Mouse (Mus musculus) liver, embryonic 16.5 days (tissue): ENCODE measurements around the gene Cnot10. TPM values are rescaled to one million over a fixed set of nuclear protein-coding genes. Genes with fewer than 3 reads are reported as not detected.
A peak's percentile ranks its signal among the peaks of the same experiment; 100 is the strongest.

Source experiments
- ATAC-seq: fragments of 200-750 bp; cut with Nextera tagmentation; 2 replicates; pipeline ENCODE4 v1.8.0; 2017; ENCODE audit warnings: low read depth, mild to moderate bottlenecking, moderate number of reproducible peaks, moderate library complexity
- H3K27ac ChIP-seq: fragments of 300-500 bp; sonication (generic); 2 replicates; pipeline ENCODE4 v1.5.1; 2014; ENCODE audit warnings: mild to moderate bottlenecking, low read length
- H3K27me3 ChIP-seq: fragments of 300-500 bp; sonication (generic); 2 replicates; pipeline ENCODE4 v1.6.1; 2014; ENCODE audit warnings: low read depth, low read length, mixed read lengths; ENCODE audit not compliant: control insufficient read depth, insufficient read depth
- H3K36me3 ChIP-seq: fragments of 300-500 bp; sonication (generic); 2 replicates; pipeline ENCODE4 v1.6.1; 2014; ENCODE audit warnings: mild to moderate bottlenecking; ENCODE audit not compliant: control insufficient read depth, insufficient read depth
- H3K4me1 ChIP-seq: fragments of 300-500 bp; sonication (generic); 2 replicates; pipeline ENCODE4 v1.6.1; 2014; ENCODE audit warnings: low read depth, low read length, mixed read lengths; ENCODE audit not compliant: control insufficient read depth
- H3K4me2 ChIP-seq: fragments of 300-500 bp; sonication (generic); 2 replicates; pipeline ENCODE4 v1.6.1; 2014; ENCODE audit warnings: low read depth, low read length, mixed read lengths
- H3K4me3 ChIP-seq: fragments of 300-500 bp; sonication (generic); 2 replicates; pipeline ENCODE4 v1.5.1; 2014; ENCODE audit warnings: low read depth, mild to moderate bottlenecking, low read length
- H3K9ac ChIP-seq: fragments of 300-500 bp; sonication (generic); 2 replicates; pipeline ENCODE4 v1.6.1; 2014; ENCODE audit warnings: low read depth, low read length
- H3K9me3 ChIP-seq: fragments of 300-500 bp; sonication (generic); replicated peaks from 2 replicates; pipeline ENCODE4 v1.6.1; 2016; ENCODE audit warnings: low read length; ENCODE audit not compliant: control insufficient read depth
- WGBS: fragments of 180-500 bp; shearing (Covaris S2); extraction: QIAGEN DNeasy Blood & Tissue Kit; methylation state at CpG from one replicate; pipeline ENCODE4 v1.1.7; 2014; ENCODE audit not compliant: insufficient replicate concordance; 5-methylcytosine and 5-hydroxymethylcytosine counted together
- polyA plus RNA-seq: library from polyadenylated mRNA; unstranded; fragments of >200 nt; fragmentation: Nextera tagmentation; extraction: Ambion mirVana; gene quantifications from 2 replicates; pipeline ENCODE4 v1.2.1, GENCODE M21; 2015

Gene Cnot10
- polyA plus RNA-seq, 1 experiment from 2014 or later, result 24.4 TPM

DNA sequence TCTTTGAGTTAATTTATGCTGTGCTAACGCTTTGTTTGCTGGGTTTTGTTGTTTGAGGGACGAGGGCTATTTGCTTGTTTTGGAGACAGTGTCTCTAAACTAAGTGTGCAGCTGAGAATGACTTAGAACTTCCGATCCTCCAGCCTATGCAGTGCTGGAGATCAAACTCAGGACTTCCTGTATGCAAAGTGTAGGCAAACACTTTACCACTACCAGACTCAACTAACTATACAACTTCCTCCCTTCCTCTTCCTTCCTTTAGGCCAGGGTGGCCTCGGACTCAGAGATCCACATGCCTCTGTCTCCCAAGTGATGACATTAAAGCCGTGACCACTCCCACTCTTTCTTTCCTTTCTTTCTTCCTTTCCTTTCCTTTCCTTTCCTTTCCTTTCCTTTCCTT is 66.5 kb downstream of the Cnot10 start:
- H3K27ac ChIP-seq, result no peak overlapping the region
- H3K9me3 ChIP-seq, result no peaks in the 10 kb centered on the region
- no peak overlapping the region for H3K4me3 ChIP-seq
- no peak overlapping the region for H3K4me2 ChIP-seq
- ATAC-seq, result no peak
- 12% methylated on average over 5 of the region's 5 CpGs for WGBS
- H3K27me3 ChIP-seq, result no peaks in the 10 kb centered on the region
- H3K4me1 ChIP-seq, result no peaks in the 10 kb centered on the region
- no peaks in the 10 kb centered on the region for H3K36me3 ChIP-seq
- H3K9ac ChIP-seq, result no peak overlapping the region

- H3K4me2 ChIP-seq, result no peak overlapping the region
- no peak for ATAC-seq
- no peaks in the 10 kb centered on the region for H3K36me3 ChIP-seq
- H3K4me1 ChIP-seq, result no peaks in the 10 kb centered on the region; the same call in 1 of the 2 replicates
- no peak overlapping the region for H3K9ac ChIP-seq
- H3K9me3 ChIP-seq, result no peaks in the 10 kb centered on the region
- peaks cover 16% of the 10 kb centered on the region for H3K27me3 ChIP-seq
- WGBS, result 66% methylated on average over 5 of the region's 5 CpGs
- no peak overlapping the region for H3K27ac ChIP-seq
- H3K4me3 ChIP-seq, result no peak overlapping the region
Measured at GRCm38 (mm10) chr9:114568682-114569474, 71.1 kb downstream of the Cnot10 start.

- H3K4me2 ChIP-seq, result peak overlapping the region; percentile 55
- H3K36me3 ChIP-seq, result no peaks in the 10 kb centered on the region
- no peaks in the 10 kb centered on the region; the same call in none of the 2 replicates for H3K4me1 ChIP-seq
- H3K9ac ChIP-seq, result no peak overlapping the region
- H3K9me3 ChIP-seq, result no peaks in the 10 kb centered on the region
- peak overlapping the region; percentile 58 for H3K4me3 ChIP-seq
- no peak for ATAC-seq
- under 1% methylated on average over 10 of the region's 10 CpGs for WGBS
- H3K27me3 ChIP-seq, result peaks cover 58% of the 10 kb centered on the region
- peak overlapping the region; percentile 7; the same call in 1 of the 2 replicates for H3K27ac ChIP-seq
Measured at GRCm38 (mm10) chr9:114564667-114565066, 75.3 kb downstream of the Cnot10 start.

GRCm38 (mm10) chr9:114563761-114564606 is 76.0 kb downstream of the Cnot10 start, which contains the start of gene Trim71:
Gene Trim71, minus strand, starts transcription at chr9:114564369.
- WGBS, result 1% methylated on average over 87 of the region's 91 CpGs
- Histone ChIP-seq H3K9ac (peak within 1 kb of the TSS; percentile 50), H3K27me3 (peaks cover 61% of the 10 kb centered on the region), H3K9me3 (no peaks in the 10 kb centered on the region), H3K4me2 (peak within 1 kb of the TSS; percentile 55), H3K4me1 (no peaks in the 10 kb centered on the region; the same call in none of the 2 replicates), H3K36me3 (no peaks in the 10 kb centered on the region), H3K27ac (peak within 1 kb of the TSS; percentile 63), H3K4me3 (peak within 1 kb of the TSS; percentile 58)
- ATAC-seq, result peak; percentile 33; the same call in 1 of the 2 replicates

DNA sequence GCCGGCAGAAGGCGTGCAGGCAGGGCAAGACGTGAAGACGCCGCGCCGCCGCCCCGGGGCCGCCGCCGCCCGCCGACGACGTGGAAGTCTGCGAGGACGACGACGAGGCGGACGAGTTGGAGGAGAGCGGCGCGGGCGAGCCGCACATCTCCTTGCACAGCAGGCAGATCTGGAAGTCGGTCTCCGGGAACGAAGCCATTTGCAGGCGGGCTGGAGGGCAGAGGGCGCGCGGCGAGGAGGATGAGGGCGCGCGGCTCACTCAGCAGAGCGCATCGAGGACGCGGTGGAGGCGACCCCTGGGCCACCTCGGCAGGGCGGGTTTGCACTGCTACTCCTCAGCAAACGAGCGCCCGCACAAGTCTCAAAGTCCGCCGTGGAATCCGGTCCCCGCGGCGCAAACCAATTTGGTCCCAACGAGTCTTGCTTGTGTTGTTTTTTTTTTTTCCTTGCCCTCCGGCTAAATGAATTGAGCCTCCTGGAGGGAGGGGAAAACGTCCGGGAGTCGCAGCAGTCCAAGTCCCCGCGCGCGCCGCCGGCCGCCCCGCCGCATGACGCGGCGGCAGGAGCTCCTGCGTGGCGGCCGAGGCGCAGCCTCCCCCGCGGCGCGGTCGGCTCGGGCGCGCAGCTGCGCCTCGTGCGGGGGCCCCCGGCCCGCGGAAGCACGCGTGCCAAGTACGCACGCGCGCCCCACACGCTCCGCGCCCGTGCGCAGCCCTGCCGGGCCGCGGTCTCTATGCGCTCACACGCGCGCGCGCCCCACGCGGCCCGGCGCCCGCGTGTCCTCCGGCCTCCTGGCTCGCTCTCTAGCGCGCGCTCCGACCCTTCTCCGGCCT is 76.8 kb downstream of the Cnot10 start:
- ATAC-seq, result 0 out of 2 replicates have a peak, but pooled peaks have one; percentile 7
- under 1% methylated on average over 115 of the region's 122 CpGs for WGBS
- peak overlapping the region; percentile 63 for H3K27ac ChIP-seq
- H3K4me3 ChIP-seq, result peak overlapping the region; percentile 58
- H3K9ac ChIP-seq, result peak overlapping the region; percentile 50
- H3K27me3 ChIP-seq, result peaks cover 61% of the 10 kb centered on the region
- peak overlapping the region; percentile 55 for H3K4me2 ChIP-seq
- H3K9me3 ChIP-seq, result no peaks in the 10 kb centered on the region
- H3K4me1 ChIP-seq, result no peaks in the 10 kb centered on the region; the same call in none of the 2 replicates
- no peaks in the 10 kb centered on the region for H3K36me3 ChIP-seq

DNA sequence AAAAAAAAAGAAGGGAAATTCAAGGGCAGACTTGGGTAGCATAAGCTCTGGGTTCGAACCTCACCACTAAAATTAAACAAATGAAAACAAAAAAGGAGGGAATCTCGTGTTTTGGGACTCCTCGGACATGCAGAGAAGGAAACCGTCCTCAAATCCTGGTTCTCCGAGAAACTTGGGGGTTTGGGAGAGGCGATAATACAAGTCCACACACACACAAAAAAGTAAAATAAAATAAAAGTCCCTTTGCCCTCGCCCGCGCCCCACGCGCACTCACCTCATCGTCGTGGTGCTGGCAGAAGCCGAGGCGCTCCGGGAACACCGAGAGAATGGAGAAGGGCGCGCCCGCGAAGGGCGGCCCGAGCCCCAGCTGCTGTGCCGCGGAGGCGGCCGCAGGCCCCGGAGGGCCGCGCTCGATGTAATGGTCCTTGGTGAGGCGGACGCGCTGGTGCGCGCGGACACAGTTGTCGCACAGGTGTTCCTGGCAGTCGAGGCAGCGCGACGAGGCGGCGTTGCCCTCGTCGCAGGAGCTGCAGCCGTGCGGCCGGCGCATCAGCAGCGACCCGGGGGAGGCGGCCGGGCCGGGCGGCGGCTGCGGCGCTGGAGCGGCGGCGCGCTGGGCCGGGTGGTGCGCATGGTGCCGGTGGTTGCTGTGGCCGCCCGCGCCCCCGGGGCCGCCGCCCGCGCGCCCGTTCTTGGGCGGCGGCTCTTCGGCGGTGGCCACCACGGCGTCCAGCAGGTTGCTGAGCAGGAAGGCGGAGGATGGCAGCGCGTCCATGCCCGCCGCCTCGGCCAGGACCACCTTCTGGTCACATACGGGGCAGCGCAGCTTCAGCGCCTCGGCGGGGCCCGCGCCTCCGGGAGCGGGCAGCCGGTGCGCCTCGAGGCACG is 77.7 kb downstream of the Cnot10 start:
- Histone ChIP-seq H3K4me1 (no peaks in the 10 kb centered on the region; the same call in none of the 2 replicates), H3K27me3 (peaks cover 61% of the 10 kb centered on the region), H3K4me2 (peak overlapping the region; percentile 55), H3K36me3 (no peaks in the 10 kb centered on the region), H3K9me3 (no peaks in the 10 kb centered on the region), H3K4me3 (peak overlapping the region; percentile 58), H3K9ac (peak overlapping the region; percentile 50; the same call in 1 of the 2 replicates), H3K27ac (no peak overlapping the region)
- ATAC-seq, result peak; percentile 28; the same call in 1 of the 2 replicates
- under 1% methylated on average over 96 of the region's 101 CpGs for WGBS

- H3K4me2 ChIP-seq, result peak overlapping the region; percentile 55
- H3K4me3 ChIP-seq, result peak overlapping the region; percentile 58
- H3K9me3 ChIP-seq, result no peaks in the 10 kb centered on the region
- H3K36me3 ChIP-seq, result no peaks in the 10 kb centered on the region
- no peak overlapping the region for H3K27ac ChIP-seq
- ATAC-seq, result no peak
- peaks cover 61% of the 10 kb centered on the region for H3K27me3 ChIP-seq
- no peak overlapping the region for H3K9ac ChIP-seq
- 1% methylated on average over 12 of the region's 12 CpGs for WGBS
- no peaks in the 10 kb centered on the region; the same call in none of the 2 replicates for H3K4me1 ChIP-seq
Measured at GRCm38 (mm10) chr9:114561671-114561971, 78.4 kb downstream of the Cnot10 start.
